Mouse (Mus musculus): Measurements from ENCODE around the gene Phc2.

Phc2 gene

DNA sequence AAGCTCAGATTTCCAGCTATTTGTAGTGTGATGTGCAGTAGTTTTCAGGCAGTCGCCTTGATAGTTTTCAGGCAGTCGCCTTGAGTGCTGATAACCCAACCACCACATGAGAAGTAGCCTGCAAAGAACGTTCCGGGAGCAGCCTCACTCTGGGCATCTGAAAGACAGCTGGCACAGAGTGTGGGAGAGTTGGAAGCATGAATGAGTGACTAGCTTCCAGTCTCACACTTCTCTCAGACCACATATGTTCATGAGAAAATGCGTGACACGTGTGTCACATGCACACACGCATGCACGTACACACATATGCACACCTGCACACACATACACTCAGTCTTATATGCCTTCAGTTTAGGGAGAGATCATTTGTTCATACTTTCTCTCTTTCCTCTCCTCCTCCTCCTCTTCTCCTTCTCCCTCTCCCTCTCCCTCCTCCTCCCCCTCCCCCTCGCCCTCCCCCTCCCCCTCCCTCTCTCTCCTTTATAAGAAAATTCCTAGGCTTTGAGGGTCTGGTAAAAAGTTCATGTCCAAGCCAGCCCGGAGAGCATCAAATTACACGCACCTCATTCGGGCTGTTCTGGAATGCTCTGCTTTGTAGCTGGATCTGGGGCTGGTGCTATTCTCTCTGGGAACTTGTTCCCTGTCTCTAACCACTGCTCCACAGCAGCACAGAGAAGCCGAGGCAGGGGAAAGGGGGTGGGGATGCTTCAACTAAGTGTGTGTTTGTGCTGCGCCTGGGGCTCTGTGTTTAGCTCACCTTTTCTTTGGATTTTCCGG is 37.8 kb downstream of the Phc2 start:
- DNase-seq, result peak; percentile 52

DNA sequence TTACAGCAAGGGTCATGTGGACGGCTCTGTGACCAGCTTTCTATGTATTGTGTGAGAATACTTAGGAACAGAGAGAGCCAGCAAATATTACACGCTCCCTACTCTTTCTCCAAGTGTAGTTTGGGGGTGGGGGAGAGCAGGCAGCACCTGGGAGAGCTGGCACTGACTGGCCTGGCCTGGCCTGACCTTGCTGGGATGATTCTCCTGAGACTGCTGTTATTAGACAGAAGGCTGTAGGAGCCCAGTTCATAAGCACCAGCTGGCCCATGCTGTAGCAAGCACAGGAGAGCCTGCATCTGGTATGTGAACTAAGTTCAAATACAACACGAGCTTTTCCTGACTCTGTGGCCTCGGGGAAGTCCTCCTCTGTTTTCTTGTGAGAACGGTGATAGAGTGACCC is 38.7 kb downstream of the Phc2 start:
- DNase-seq, result no peak

DNA sequence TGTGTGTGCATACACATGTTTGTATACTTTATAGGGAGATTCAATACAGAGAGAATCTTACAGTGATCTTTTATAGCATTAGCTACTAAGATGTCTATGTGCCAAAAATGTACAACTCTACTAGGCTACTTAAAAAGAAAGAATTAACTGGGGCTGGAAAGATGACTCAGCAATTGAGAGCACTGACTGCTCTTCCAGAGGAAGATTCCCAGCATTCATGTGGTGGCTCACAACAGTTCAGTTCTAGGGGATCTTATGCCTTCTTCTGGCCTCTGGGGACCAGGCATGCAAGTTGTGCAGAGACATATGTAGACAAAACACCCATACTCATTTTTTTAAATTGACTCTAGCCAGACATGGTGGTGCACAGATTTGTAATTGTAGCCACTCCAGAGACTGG is 39.8 kb downstream of the Phc2 start:
- DNase-seq, result no peak

DNA sequence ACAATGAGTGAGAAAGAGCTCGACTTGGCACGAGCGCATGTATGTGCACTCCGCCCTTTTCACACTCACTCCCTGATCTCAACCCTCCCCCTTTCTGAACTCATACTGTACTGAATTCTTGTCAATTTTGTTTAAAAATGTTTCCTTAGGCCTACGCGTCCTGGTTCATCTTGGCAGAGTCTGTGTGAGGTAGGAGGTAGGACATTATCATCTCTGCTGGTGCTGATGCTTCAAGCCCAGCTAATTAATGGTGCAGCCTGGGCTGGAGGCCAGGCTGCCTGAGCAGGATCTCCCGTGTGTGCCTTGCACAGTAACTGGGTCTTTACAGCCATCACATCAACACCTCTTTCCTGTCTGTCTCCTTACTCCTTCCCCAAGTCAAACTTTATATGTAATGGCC is 40.6 kb downstream of the Phc2 start:
- DNase-seq, result peak; percentile 37

DNA sequence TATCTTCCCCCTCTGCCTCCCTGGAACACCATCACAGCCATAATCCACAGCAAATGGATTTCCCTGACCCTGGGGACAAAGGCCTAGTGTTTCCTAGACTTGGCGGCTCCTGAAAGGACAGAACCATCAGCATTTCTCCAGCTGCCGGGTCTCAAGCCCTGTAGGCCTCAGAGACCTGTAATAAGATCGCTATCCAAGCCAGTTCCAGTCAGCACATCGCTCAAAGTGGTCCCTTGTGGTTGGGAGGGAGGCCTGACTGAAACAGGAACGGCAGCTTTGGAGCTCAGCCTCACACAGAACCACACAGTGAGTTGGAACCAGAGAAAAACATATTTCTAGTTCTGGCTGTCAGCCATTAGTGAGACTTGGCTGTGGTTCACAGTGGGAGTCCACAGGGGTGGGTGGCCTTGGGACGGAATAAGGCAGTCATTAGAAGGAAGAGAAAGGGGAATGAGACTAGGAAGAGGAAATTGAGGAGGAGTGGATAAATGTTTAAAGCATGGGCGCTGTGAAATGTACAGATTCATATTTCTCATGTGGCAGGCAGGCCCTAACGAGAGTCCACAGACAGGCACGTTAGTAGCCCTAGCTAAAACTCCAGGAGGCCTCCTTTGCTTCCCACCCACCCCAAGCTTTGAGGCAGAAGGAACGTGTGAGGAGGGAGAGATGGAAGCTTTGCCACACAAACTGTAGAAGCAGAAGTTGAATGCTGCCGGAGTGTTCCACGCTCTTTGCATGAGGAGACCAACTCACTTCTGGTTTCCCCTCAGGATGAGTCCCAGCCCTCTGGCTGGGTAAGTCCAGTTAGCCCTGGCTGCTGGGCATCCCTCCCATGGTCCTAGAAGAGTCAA is 43.7 kb downstream of the Phc2 start:
- DNase-seq, result peak; percentile 89

DNA sequence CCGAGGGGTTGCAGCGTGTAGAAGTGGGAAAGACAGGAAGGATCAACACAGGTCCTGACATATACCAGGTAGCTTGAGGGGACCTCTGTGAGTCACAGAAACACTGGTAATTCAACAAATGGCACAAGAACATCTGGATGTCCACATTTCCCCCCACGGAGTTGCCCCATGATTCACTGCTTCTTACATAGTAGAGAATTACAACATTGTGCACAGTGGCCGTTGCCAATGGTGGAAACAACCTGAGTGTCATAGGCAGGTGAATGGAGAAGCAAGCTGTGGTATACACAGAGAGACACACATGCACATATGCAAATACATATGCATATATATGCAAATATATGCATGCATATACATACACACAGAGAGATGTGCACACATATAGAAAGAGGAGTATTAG is 45.4 kb downstream of the Phc2 start:
- no peak for DNase-seq

DNA sequence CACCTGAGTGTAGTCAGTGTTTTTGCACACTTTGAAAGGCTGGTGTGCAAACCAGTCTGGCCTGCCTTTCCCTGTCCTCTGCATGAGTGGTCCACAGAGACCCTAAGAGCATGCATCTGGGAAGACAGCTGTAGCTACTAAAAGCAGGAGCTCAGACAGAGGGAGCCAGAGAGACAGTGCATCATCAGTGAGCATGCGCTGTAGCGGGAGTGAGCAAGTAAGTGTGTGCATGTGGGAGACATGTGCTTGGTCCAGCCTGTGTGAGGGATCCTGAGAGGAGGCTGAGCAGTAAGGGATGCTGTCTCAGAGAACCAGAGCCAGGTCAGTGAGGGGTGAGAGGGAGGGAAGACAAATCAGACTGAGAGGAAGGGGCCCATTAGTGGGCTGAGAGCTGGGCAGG is 46.0 kb downstream of the Phc2 start:
- DNase-seq, result no peak

DNA sequence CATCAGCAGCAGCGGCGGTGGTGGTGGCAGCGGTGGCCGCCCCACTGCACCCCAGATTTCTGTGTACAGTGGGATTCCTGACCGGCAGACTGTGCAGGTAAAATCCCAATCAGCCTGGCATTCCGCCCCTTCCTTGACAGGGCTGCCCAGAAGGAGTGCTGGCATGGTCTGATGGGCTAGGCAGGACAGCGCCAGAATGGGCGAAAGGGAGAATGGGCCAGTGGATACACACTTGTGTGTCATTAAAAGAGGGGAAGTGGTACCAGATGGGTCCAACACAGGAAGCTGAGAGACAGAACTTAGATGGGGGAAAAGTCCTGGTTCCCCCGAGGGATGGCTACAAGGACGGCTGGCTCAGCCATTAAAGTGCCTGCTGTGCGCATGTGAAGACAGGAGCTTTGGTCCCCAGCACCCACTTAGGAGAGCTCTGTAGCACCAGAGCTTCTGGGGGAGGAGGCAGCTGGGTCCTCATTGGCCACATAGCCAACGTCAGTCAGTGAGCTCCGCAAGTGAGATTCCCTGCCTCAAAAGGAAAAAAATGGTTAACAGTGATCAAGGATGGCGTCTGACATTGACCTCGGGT is 50.7 kb downstream of the Phc2 start:
- no peak for DNase-seq

DNA sequence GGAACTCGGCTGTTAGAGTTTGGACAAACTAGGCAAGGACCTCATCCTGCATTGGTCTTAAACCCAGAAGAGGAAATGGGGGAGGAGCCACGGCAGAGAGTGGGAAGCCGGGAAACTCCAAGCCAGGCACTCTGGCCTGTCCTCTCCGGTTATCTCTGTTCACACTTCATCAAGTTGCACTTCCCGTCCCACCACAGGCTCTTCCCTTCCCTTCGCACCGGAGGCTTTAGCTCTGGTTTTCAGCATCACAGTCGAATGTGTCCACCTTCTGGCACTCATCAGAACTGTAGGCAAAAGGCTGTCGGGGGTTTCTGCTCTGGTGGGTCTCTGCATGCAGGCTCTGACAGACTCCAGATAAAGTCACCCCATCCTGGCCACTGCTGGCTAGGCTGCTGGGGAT is 52.1 kb downstream of the Phc2 start:
- peak; percentile 88 for DNase-seq

DNA sequence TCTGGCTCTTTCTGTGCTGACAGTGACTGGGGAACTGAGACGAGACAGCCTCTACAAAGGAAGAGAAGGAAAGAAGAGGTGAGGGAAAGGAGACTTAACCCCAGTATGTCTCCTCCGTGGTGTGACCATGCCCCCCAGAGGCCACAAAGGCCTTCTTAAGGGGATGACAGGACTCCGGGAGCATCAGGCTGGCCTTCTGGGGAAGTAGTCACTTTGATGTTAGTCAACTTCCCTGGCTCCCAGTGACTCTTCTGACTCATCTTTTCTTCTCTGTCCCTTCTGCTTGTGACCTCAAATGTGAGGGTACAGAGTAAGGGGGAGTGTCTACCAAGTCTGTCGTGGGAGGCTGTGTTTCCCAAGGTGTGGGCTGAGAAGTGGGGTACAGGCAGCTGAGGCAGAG is 52.9 kb downstream of the Phc2 start:
- no peak for DNase-seq

DNA sequence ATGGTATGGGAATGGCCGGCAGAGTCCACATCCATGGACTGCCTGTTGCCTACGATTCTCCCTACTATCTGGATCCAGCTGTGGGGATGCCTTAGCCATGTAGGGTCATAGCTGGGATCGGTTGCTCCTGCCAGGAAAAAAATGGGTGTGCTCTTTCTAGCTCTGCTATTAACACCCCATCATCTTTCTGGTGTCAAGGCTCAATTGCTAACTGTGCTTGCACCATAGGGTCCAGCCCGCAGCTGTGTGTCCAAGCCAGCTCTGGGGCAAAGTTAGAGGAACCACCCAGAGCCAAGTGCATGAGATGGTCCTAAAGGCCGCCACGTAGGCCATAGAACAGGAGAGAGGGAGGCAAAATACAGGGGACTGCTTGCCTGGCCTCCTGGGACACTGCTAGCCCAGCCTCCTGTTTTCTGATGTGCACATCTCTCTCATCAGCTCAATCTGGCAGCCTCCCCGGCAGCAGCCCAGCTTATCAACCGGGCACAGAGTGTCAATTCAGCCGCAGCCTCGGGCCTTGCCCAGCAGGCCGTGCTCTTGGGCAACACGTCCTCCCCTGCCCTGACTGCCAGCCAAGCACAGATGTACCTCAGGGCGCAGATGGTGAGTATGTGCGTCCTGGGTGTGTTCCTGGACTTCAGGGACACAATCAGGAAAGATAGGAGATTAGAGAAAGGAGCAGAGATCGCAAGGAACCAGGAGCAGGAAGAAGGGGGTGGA is 54.7 kb downstream of the Phc2 start:
- peak; percentile 3 for DNase-seq

DNA sequence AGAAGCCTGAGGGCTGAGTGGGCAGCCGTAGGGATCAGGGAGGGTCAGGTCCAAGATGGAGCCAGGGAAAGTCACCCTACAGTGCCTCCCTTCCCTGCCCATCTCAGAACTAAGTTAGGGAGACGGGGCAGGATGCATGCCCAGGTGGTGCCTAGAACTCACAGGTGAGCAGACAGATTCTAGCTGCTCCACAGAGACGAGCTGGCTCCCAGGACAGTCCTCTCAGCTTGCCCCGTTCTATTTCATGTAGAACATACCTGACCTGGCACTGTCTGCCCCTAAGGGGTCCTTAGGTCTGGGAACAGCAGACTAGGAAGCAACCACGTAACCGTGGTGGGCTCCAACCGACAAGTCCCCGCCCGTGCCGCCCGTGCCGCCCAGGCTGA is 55.3 kb downstream of the Phc2 start:
- no peak for DNase-seq

DNA sequence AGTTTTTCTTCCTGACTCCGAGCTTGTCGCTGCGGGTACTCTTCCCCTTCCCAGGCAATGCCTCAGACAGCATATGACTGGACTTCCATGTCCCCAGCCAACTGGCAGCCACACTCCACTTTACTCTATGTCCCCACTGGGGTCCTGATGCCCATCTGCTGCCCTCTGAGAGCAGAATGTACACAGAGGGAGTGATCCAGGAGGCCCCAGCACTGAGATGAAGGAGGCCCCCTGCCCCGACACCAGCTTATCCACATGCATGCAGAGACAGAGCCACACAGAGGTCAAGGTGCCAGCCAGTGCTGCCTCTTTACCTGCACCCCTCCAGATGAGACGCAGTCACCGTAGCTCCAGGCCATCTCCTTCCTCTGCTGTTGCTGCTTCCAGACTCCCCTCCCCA is 55.8 kb downstream of the Phc2 start:
- DNase-seq, result no peak

DNA sequence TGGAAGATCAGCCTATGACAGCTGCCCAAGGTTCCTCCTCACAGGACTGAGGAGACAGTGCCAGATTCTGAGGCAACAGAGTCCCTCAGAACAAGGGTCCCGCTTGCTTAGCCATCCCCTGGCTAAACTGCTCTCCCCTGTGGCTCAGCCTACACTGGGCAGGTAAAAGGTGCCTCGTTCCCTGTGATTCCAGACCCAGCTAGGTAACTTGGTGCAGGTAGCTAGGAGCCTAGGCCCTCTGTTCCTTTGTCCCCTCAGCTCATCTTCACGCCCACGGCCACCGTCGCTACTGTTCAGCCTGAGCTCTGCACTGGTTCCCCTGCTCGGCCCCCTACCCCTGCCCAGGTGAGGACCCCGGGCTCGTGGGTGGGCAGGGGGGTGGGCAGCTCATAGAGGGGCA is 56.3 kb downstream of the Phc2 start:
- no peak for DNase-seq

DNA sequence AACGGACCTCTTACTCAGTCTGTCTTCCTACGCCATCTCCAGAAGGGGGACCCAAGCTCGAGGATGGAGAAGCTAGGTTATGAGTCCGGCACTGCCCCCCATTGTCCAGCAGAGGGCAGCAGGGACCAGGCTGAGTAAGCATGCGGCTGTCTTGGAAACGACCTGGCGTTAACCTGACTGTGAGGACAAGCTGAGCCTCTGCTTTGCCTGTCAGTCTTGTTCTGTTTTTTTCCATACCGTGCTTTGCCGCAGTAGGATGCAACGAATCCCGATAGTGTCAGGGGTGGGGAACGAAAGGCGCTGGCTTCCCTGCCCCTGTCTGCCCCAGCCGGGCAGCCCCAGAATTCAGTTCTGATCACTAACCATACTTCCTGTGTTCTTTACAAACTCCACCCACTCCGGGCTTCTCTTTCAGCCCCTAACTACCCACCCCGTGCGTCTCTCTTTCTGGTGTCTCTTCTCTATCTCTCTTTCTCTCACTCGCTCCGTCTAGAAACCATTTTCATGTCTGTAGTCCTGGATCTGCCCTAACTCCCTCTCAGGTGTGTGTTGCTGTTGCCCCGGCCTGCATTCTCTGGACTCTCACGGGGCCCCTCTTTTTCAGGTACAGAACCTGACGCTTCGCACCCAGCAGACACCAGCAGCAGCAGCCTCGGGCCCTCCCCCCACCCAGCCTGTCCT is 57.1 kb downstream of the Phc2 start:
- DNase-seq, result peak; percentile 96

DNA sequence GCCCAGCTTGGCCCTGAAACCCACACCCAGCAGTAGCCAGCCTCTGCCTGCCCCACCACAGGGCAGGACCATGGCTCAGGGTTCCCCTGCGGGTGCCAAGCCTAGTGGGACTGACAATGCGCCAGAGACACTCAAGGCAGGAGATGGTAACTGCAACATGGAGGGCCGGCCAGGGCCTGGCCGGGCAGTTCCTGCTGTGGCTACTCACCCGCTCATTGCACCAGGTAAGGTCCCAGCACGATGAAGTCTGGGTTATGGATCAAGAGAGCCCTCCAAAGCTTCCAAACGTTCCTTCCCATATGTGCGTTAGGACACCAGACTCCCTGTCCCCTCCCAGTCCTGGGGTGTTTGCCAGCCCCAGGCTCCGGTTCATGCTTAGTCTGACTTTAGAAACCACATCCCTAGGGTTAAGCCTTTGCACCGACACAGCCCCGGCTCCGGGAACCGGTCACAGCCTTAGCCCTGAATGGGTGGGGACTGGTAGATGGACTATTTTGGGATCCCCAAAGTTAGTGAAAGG is 57.7 kb downstream of the Phc2 start:
- DNase-seq, result no peak

DNA sequence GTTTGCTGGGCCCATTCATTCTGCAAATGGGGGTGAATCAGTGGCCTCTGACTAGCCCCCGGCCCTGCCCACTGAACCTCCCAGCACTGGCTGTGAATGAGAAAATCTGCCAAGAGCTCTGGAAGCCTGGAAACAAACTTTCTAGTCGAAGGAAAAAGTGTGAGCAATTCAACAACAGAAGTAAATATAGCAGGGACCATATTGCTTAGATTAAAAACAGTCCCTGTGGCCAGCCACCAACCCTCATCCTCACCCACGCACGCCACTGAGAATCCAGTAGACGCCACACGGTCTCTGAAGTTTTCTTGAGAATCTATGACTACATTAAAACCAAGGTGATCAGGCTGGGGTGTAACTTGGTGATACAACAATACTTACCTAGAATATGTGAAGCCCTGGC is 58.4 kb downstream of the Phc2 start:
- DNase-seq, result no peak

DNA sequence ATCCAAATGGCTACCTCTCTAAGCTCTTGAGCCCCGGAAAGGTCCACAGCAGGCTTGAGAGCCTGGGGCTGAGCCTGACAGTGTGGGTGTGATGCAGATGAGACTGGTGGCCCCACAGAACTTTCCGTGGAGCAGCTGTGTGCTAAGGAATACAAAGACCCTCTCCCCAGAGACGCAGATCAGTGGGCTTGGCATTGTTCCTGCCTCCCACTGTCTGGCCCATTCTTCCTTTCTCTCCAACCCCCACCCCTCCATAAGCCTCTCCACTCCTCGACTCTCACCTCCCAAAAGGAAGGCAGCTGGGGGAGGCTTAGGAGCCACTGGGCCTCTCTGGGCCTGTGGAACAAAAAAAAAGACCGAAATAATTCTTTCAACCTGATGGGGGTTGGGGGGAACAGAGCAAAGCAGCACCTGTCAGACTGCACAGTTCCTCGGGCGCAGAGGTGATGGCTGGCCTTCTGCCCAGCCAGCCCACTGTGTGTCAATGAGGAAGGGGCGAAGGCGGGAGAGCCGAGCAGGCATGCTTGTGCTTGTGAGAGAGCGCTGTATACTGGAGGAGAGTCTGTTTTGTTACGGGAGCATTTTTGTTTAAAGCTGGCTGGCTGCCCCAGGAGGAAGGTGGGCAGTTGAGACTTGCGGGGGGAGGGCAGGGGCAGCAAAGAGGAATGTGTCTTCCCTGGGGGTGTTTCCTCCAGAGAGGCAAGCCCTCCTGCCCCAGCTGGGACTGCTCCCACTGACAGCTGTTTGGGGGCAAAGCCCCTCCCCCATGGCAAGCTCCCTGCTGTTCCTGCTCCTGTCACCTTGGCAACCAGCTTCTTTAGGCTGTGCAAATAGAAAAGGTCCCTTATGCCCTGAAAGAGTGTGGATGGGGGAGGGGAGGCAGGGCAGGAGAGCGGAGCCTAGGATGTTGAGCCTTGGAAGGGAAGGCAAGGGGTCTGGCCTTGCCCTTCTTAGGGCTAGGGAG is 61.0 kb downstream of the Phc2 start:
- peak; percentile 74 for DNase-seq

DNA sequence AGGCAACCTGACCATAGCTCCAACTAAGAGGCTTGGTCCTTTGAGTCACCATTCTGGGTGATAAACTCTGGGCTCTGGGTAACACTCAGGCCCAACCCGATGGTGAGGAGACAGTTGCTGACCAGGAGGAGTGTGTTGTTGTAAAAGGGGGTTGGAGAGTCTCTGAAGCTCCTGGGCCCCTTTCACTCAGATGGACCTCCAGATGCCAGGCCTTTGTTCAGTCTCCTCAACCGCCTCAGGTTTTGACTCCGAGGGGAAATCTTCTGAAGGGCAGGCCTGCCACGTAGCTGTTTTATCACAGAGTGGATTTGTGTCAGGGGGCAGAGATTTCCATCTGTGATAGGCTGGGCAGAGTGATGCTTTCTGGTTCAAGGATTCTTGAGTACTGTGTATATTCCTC is 61.8 kb downstream of the Phc2 start:
- no peak for DNase-seq

DNA sequence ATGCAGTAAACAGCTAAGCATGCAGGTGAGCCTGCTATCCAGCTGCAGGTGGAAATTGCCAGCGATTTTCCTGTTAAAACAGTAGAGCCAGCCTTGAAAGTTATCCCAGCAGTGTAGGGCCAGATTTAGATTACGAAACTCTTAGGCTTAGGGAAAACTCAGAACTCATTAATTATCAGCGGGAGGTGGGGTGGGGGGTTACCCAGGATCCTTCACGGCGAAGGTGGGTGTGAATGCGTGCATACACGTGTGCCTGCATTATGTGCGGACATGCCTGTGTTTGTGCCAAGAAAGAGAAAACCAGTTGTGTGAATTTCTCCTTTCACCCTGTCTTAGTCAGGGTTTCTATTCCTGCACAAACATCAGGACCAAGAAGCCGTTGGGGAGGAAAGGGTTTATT is 62.2 kb downstream of the Phc2 start:
- DNase-seq, result no peak

DNA sequence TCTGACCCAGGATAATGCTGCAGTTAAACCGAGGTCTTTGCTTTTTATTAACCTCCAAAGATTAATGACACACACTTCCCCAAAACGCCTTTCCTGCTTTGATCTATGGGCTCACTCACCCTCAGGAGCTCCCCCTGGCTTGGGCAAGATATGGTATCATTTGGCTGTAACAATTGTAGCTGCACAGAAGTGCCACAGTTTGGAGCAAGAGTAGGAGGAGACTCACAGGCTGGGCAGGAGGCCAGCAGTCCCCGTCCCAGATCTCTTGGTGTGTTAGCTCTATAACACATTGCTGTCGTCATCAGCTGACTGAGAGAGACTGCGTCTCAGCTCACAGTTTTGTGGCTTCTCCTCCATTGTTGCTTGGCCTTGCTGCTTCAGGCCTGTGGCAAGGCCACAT is 65.6 kb downstream of the Phc2 start:
- peak; percentile 84 for DNase-seq

All from lung, postnatal 10 days (tissue).